Mouse (Mus musculus): Measurements from ENCODE around the gene Unkl. TPM values are rescaled to one million over a fixed set of nuclear protein-coding genes. Genes with fewer than 3 reads are reported as not detected.

Gene Unkl
- total RNA-seq, 2 experiments from 2014 or later, result 34.2 to 41.3 TPM

DNA sequence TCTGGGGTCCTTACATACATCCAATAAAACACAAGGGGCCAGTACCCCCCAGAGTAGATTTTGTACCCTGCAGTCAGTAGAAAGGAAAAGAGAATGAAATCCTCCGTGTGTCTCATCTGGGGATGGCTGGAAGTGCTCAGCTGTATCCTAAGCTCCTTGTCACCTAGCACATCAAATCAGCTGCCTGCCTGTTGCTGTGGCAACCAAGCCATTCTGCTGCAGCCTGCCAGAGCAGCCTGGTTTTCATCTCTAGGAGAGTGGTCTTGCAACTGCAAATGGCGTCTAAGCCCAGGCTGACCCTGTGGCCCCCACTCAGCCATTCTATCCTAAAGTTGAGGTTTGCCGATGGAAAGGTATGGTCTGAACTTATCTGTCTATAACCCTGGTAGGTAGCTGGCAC lies 64.4 kb downstream of the Unkl start:
- no peak for DNase-seq (ENCODE audit: low spot score in 2 of 2)

DNA sequence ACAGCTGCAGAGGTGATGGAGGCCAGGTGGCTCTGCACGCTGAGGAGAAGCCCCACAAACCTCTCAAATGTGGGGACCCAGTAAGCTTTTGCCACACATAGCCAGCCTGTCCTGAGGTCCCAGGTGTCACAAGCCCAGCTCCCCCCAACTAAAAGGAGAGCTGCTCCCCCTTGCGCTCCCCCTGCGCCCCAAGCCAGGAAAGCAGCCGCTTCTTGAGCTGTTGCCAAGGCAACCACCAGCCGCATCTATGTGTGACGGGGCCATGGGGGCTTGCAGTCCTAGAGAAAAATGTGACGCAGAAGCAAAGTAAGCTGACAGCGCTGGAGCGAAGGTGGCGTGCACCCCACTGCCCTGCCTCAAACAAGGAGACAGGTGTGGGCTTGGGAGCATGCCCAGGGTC lies 65.6 kb downstream of the Unkl start:
- no peak for DNase-seq (ENCODE audit: low spot score in 2 of 2)

DNA sequence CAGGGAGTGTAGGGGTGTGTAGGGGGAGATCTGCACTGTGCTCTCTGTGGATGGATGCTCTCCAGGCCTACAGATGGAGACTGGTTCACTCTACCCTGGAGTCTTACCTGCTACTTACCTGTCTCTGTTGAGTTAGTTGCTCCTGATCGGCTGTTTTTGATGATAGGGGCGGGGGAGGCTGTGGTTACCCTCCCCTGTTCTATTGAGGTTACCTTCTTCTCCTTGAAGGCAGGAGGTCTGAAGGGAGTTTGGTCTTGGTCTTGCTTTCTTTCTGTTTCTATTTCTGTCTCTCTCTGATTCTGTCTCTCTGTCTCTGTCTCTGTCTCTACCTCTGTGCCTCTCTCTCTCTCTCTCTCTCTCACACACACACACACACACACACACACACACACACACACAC lies 66.9 kb downstream of the Unkl start:
- no peak for DNase-seq (ENCODE audit: low spot score in 2 of 2)

DNA sequence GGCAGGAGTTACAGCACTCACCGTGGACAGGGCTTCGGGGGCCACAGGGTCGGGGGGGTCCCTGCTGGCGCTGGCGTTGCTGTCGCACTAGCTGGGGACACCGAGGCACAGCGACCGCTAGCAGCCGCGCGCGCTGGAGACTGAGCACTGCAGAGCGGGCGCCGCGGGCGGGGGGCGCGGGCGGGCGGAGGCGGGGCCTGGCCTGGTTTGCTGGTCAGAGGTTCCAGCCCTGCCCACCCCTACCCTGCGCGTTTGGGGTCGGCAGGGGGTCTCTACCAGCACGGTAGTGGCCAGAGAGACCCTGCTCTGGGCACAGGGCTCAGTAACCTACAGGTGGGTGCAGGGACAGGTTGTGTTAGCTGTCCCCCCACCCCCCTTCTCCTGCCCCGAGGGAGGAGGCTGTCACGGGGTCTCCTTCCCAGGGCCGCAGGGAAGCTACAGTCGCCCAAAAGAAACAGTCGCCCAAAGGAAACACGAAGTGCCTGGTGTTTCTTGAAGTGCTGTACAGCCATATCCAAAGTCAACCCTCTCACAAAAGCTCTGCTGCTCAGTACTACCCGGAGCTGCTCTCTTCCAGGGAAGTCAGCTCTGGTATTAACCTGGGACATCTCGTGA lies 68.0 kb downstream of the Unkl start, which contains the start of gene Baiap3:
TSS of gene Baiap3 (minus strand) at position 225 of the 615 bp plus-strand sequence.
- DNase-seq (ENCODE audit: low spot score in 2 of 2), result no peak

DNA sequence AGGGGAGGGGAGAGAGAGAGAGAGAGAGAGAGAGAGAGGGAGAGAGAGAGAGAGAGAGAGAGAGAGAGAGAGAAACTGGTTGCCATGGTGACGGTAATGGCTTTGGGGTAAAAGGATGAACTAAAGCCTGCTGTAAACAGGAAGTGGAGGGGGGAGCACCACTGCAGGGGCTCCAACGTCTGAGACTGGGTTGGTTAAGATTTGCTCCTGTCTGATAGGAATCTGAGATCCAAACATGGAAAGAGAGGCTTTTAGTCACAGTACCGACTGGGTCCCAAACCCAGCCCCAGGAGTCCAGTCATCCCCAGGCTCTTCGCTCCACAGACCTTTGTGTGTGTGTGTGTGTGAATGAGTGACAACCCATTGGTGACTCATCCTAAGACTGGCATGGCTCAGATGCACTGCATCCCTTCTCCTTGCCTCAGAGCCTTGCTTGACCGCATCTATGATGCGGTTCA lies 69.6 kb downstream of the Unkl start:
- no peak for DNase-seq (ENCODE audit: low spot score in 2 of 2)

DNA sequence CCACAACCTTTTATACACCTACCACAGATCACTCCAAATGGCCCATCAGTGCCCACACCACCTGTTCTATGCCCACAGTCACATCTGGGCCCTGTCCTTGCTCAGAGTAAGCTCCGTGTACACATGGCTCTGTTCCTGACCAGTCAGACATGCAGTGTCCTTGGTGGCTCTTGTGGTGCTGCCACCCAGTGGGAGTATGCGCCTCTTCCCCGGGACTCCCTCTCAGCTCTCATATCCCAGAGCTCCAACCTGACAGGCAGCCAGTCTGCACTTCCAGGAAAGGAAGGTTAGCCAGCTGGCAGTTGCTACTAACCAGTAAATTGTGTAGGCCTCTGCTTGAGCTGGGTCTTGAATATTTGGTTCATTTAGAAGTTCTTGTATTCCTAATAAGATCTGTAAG lies 76.3 kb downstream of the Unkl start:
- DNase-seq (ENCODE audit: low spot score in 2 of 2), result no peak

DNA sequence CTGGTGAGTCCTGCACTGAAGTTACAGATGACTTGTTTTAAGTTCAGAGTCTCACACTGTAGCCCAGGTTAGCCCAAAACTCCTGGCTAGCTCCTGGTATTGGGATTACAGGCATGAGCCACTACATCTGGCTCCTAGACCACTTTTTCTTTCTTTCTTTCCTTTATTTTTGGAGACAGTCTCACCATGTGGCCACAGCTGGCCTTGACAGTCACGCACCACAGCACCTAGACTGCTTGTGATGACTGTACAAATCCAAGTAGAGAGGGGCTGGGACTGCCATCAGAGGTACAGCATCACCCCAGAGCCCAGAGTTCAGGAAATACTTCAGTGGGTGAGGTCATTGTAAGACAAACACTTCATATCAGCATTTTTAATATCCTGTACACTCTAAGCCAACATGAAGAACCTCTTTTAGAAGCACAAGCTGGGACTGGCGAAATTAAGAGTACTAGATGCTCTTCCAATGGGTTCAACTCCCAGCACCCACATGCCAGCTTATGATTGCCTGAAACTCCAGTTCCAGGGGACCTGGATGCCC lies 82.7 kb downstream of the Unkl start:
- no peak for DNase-seq (ENCODE audit: low spot score in 2 of 2)

DNA sequence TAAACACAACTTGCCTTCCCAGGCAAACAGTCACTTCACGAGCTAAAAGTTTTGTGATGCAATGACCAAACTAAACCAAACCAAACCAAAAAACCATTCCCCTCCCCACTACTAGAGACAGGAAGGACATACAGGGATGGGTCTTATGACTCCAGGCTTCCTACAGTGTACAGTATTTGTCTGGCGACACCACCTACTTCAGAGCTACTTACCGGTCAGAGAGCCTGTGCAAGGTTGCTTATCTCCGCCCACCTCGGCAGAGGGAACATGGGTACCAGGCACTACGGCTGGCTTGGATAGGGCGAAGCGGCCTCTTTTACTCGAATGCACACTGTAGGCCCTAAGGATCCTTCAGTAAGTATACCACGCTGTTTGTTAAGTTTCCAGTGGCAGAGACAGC lies 84.1 kb downstream of the Unkl start:
- DNase-seq (ENCODE audit: low spot score in 2 of 2), result no peak

DNA sequence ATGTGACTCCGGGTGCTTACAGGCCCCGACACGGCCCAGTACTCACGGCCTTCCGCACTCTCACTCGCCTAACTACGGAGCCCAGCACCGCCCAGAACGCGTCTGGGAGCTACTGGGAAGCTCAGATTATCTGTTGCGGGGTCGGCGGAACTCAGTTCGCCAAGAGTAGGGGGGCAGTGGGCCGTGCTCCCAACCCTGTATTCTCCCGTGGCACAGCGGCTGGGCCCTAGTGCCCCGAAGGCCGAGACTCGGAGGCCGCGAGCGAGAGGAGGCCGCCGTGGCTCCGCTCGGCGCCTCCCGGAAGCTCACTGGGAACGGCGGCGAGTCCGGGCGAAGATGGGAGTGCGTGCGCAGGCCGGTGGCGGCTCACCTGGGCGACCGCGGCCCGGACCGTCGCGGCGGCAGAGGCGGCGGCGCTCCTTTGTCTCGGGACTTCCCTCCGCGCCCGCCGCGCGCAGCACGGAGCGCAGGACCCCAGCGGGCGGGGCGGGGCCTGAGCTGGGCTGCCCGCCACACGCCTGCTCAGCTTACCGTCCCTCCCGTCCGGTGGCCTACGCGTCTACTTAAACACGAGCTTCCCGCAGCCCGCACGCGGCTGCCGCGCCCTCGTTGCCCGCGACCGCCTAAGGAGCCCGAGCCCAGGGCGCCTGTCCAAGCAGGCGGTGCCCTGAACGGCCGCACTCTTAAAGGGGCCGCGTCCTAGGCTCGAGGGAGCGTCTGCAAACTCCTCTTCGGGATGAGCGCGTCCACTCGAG lies 84.9 kb downstream of the Unkl start:
- DNase-seq (ENCODE audit: low spot score in 2 of 2), result peak; percentile 80 to 86

DNA sequence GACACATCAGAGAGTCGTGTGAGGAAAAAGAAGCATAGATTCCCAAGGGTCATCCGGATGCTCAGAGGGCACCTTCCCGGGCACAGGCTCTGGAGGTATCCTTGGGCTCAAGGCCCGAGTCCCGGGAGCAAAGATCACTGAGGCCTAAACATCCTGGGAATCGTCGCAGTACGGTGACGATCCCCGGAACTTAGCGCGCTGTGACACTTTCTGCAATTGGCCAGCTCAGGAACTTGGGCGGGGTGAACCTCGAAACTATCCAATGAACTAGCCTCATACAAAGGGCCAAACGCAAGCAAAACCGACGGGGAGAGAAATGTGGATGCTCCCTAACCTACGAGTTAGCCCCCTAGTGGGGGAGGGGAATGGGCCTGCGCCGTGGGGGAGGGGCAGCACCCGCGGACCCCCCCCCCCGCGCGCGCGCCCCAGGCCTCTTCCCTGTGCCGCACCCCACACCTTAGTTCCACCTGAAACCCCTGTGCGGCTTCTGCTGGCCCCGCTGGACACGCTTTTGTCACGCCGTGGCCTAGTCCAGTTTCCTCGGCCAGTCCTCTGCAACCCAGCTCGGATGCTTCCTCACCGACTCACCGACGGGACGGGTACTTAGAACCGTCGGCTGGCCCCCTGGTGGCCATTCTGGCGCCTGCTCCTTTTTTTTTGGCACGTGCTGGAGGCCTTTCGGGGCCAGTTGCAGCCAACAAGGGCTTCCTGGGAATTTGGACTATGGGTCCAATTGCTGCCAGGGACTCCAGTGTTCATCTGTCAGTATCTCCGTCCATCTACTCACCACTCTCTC lies 85.7 kb downstream of the Unkl start:
- peak; percentile 92 to 93 for DNase-seq (ENCODE audit: low spot score in 2 of 2)

DNA sequence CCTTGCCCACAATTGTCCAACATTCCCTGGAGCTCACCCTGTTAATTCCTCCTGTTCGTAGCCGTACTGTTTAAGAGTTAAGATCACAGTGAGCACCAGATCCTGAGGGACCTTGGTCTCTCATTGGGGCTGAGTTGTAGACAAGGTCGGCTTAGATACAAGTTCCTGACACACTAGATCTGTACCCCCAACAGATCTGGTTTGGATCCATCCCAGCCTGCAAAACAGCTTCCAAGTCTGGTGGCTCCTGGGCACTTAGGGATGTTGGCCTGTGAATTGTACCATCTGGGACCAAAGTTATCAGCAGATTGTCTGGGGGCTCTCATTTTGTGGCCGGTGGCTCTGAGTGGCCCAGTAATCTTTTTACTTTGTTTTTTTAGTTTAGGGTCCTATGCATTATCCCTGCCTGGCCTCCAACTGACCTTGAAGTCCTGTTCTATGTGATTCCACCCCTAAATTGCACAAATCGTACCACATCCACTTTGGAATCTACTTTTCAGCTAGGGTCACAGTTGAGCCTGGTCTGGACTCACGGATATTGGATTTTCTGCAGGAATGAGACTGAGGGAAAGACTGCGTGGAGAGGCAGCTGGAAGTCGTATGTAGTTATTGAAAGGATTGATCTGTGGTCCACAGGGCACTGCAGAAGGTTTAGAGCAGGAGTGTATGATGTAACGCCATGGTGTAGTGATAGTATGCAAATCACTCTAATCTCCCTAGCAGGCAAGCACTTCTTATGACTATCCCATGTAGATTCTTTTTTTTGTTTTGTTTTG lies 86.6 kb downstream of the Unkl start, which contains the start of gene Ube2i:
TSS of gene Ube2i (minus strand) at position 52 of the 776 bp plus-strand sequence.
- DNase-seq (ENCODE audit: low spot score in 2 of 2), result no peak

DNA sequence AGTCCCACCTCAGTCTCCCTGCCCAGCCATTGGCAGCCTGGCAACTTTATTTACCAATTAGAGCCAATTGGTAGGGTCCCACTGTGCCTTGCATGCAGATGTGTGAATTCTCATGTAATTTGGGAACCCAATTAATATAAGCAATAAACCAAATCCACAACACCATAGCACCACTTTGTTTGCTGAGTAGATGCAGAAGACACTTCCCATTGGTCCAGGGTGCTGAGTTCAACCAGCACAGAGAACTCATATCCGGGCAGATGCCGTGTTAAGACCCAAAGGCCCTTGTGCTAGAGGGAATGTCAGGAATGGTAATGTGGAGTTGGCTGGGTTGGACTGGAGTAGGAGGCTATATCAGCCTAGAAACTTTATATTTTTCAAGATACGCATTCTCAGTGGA lies 87.6 kb downstream of the Unkl start:
- DNase-seq (ENCODE audit: low spot score in 2 of 2), result no peak

DNA sequence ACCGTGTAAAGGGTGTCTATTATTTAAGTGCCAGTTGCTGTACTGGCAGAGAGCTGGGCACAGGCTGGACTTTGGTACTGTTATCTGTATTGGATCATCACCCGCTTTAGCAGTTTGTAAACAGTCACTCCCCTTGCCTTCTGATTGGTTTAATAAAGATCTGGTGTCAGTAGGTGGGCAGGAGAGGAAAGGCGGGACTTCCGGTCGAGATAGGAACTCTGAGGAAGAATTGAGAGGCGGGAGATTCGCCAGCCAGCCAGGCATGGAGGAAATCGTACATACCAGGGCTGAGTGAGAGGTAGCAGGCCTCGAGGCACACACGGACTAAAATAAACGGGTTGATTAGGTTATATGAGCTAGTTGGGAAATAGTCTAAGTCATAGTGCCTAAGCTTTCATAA lies 93.9 kb downstream of the Unkl start:
- no peak for DNase-seq (ENCODE audit: low spot score in 2 of 2)

Small RNA genes within 50 kb of the gene (microRNA-seq; reads per million reads assigned to microRNA genes)
- 29.2 to 34.8 reads per million in 2 experiments for gene Mir3547

Other genes starting within 250 kb of the Unkl start
- gene Jpt2, start 227.7 kb upstream of the Unkl start, total RNA-seq (2021), result 1 to 10 TPM; 4.9 to 5.2 TPM
- gene Cramp1l, start 172.6 kb upstream of the Unkl start, total RNA-seq (2021), result 10 to 100 TPM; 29.7 to 30.3 TPM
- 10 to 100 TPM; 20.1 to 20.9 TPM for gene Ift140, start 172.3 kb upstream of the Unkl start, total RNA-seq (2021)
- gene Tmem204, start 104.8 kb upstream of the Unkl start, total RNA-seq (2021), result 1 to 10 TPM; 8.9 to 9.4 TPM
- 10 to 100 TPM; 28.4 to 34.4 TPM for gene Telo2, start 72.4 kb upstream of the Unkl start, total RNA-seq (2021)
- gene Ptx4, start 67.6 kb upstream of the Unkl start, total RNA-seq (2021), result under 1 TPM; 0.54 to 0.67 TPM
- 10 to 100 TPM; 46.9 to 47.0 TPM for gene Clcn7, start 55.0 kb upstream of the Unkl start, total RNA-seq (2021)
- gene Ccdc154, start 25.9 kb upstream of the Unkl start, total RNA-seq (2021), result not detected
- gene Gm38655, start 12.9 kb upstream of the Unkl start, total RNA-seq (2021), result not detected
- gene BC003965, start 3.8 kb upstream of the Unkl start, total RNA-seq (2021), result 10 to 100 TPM; 17.8 to 20.5 TPM
- 10 to 100 TPM; 74.7 to 77.3 TPM for gene Gnptg, start 51.7 kb downstream of the Unkl start, total RNA-seq (2021)
- 10 to 100 TPM; 21.0 to 24.3 TPM for gene Tsr3, start 51.8 kb downstream of the Unkl start, total RNA-seq (2021)
- 10 to 100 TPM; 17.5 to 18.7 TPM for gene Baiap3, start 68.0 kb downstream of the Unkl start, total RNA-seq (2021)
- 100 to 1,000 TPM; 218 to 227 TPM for gene Ube2i, start 86.2 kb downstream of the Unkl start, total RNA-seq (2021)
- gene Prss34, start 110.0 kb downstream of the Unkl start, total RNA-seq (2021), result not detected
- gene Prss28, start 120.2 kb downstream of the Unkl start, total RNA-seq (2021), result not detected
- gene Prss29, start 130.3 kb downstream of the Unkl start, total RNA-seq (2021), result not detected
- not detected for gene Tpsab1, start 157.2 kb downstream of the Unkl start, total RNA-seq (2021)
- gene Tpsb2, start 177.9 kb downstream of the Unkl start, total RNA-seq (2021), result not detected
- gene Tpsg1, start 180.9 kb downstream of the Unkl start, total RNA-seq (2021), result not detected
- 10 to 100 TPM; 39.6 to 43.7 TPM for gene Cacna1h, start 245.4 kb downstream of the Unkl start, total RNA-seq (2021)

Measured in left cerebral cortex, adult 18-20 months (tissue).